Mouse (Mus musculus) kidney, adult 2 months (tissue): ENCODE data around the gene Col20a1.

Experiments
- CTCF ChIP-seq: fragments of 200-500 bp; conservative IDR thresholded peaks from 2 replicates; pipeline ENCODE4 v1.5.1; 2011; ENCODE audit warnings: low read depth, mild to moderate bottlenecking, control low read depth, low read length, moderate library complexity, mixed read lengths; ENCODE audit not compliant: insufficient read depth, insufficient read length
- POLR2A ChIP-seq: fragments of 200-500 bp; IDR thresholded peaks from one replicate; pipeline ENCODE4 v1.6.1; 2011; ENCODE audit warnings: low read depth, low read length, control low read depth

GRCm38 (mm10) chr2:181008339-181008738 is 22.0 kb downstream of the Col20a1 start:
- TF ChIP-seq CTCF (no peak), POLR2A (no peak)
